Mouse (Mus musculus): ENCODE measurements around the gene Sys1.

Sys1 gene

GRCm38 (mm10) chr2:164500511-164500910 lies 43.7 kb downstream of the Sys1 start:
- DNase-seq, result peak; percentile 47 to 50

GRCm38 (mm10) chr2:164504919-164505318 lies 48.2 kb downstream of the Sys1 start:
- DNase-seq, result no peak

GRCm38 (mm10) chr2:164505619-164506347 lies 49.0 kb downstream of the Sys1 start:
- DNase-seq, result no peak

GRCm38 (mm10) chr2:164507811-164508210 lies 51.0 kb downstream of the Sys1 start:
- no peak for DNase-seq

- peak; percentile 59 to 61 for DNase-seq
Observed at GRCm38 (mm10) chr2:164510621-164511190, 53.9 kb downstream of the Sys1 start.

- peak; percentile 25 to 38 for DNase-seq
Observed at GRCm38 (mm10) chr2:164512121-164512909, 55.6 kb downstream of the Sys1 start.

- DNase-seq, result peak; percentile 50 to 77
Observed at GRCm38 (mm10) chr2:164513389-164513788, 56.6 kb downstream of the Sys1 start.

GRCm38 (mm10) chr2:164514916-164515315 lies 58.2 kb downstream of the Sys1 start:
- DNase-seq, result peak; percentile 32 to 60

GRCm38 (mm10) chr2:164515897-164516296 lies 59.1 kb downstream of the Sys1 start:
- no peak for DNase-seq

GRCm38 (mm10) chr2:164516592-164516991 lies 59.8 kb downstream of the Sys1 start:
- peak in 1 of 2 experiments; percentile 42 for DNase-seq

- DNase-seq, result peak; percentile 63 to 69
Observed at GRCm38 (mm10) chr2:164517485-164518221, 60.9 kb downstream of the Sys1 start.

- no peak for DNase-seq
Observed at GRCm38 (mm10) chr2:164518266-164519170, 61.8 kb downstream of the Sys1 start.

GRCm38 (mm10) chr2:164519171-164519526 lies 62.4 kb downstream of the Sys1 start:
- DNase-seq, result no peak

- DNase-seq, result peak; percentile 75 to 79
Observed at GRCm38 (mm10) chr2:164520782-164521181, 64.0 kb downstream of the Sys1 start.

- no peak for DNase-seq
Observed at GRCm38 (mm10) chr2:164521841-164522240, 65.1 kb downstream of the Sys1 start.

- no peak for DNase-seq
Observed at GRCm38 (mm10) chr2:164522280-164522679, 65.5 kb downstream of the Sys1 start.

- peak in 1 of 2 experiments; percentile 15 for DNase-seq
Observed at GRCm38 (mm10) chr2:164523301-164523773, 66.6 kb downstream of the Sys1 start.

GRCm38 (mm10) chr2:164528557-164528956 lies 71.8 kb downstream of the Sys1 start:
- no peak for DNase-seq
